Mouse (Mus musculus): ENCODE results near the gene Auts2. TPM values are rescaled to one million over a fixed set of nuclear protein-coding genes. Genes with fewer than 3 reads are reported as not detected.
A peak's percentile ranks its signal among the peaks of the same experiment; 100 is the strongest.

Auts2 gene
- polyA plus RNA-seq, 1 experiment = 39.0 TPM

DNA sequence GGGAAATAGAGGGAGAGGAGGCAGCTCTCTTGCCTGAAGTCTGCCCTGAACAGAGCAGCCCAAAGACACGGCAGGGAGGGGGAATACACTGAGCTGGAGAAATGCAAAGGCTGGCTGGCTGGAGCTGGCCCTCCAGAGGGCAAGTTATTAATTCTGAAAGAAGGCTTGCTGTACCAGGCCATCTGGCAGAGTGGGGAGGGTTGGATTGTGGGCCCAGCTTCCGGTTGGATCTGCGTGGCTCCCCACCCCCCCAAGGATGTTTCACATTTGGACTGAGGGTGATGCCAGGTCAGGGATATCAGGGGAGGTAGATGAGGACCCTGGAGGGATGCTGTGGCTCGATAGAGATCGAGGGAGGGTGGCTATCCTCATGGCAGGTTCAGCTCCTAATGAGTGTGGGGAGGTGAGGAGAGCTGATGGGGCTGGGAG, 968.0 kb downstream of the Auts2 start:
- peaks cover 9% of the 10 kb centered on the region for H3K4me1 ChIP-seq (ENCODE audit: control insufficient read depth, insufficient read depth, low read length)
- DNase-seq = peak in 1 of 2 experiments; percentile 25
- H3K27ac ChIP-seq (ENCODE audit: insufficient read depth, low read length) = no peak overlapping the region
- no peak overlapping the region for H3K4me3 ChIP-seq (replicated peaks; ENCODE audit: insufficient read depth, low read depth, low read length)
- WGBS = 45% methylated on average over 5 of the region's 5 CpGs
- TF ChIP-seq POLR2A (IDR thresholded peaks at IDR 0.05; ENCODE audit: borderline replicate concordance, insufficient read depth, low read length) = no peak
- TF ChIP-seq CTCF (IDR thresholded peaks at IDR 0.05; ENCODE audit: borderline replicate concordance, insufficient read depth, low read depth, low read length) = no peak
- H3K27me3 ChIP-seq (ENCODE audit: control insufficient read depth, insufficient read depth, low read length) = no peaks in the 10 kb centered on the region

DNA sequence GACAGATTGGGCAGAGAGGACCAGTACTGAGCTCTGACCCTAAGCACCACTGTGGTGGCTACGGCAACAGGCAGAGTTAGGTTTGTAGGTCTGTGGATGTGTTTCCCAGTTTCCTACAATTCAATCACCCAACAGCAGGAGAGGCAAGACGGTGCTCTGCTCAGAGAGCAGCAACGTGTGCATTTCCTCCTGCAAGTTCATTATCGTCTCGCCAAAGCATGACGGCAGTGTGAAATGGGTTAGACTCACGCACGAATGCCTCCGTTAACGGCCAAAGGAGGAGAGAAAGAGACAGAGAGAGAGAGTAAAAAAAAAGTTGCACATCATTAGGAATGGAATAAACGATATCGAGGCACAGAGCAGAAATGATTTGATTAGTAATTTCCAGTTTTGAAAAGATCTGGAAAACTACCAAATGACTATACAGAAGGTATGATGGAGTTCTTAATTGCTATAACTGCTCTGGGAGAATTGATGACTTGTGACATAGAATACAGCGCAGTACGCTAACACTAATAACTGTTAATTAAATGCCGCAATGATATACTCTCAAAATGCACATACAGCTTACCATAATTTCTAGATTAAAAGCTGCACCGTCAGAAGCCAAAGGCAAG, 968.6 kb downstream of the Auts2 start:
- H3K27me3 ChIP-seq (ENCODE audit: control insufficient read depth, insufficient read depth, low read length) = no peaks in the 10 kb centered on the region
- H3K4me3 ChIP-seq (replicated peaks; ENCODE audit: insufficient read depth, low read depth, low read length) = no peak overlapping the region
- no peak overlapping the region for H3K27ac ChIP-seq (ENCODE audit: insufficient read depth, low read length)
- TF ChIP-seq CTCF (IDR thresholded peaks at IDR 0.05; ENCODE audit: borderline replicate concordance, insufficient read depth, low read depth, low read length) (no peak), POLR2A (IDR thresholded peaks at IDR 0.05; ENCODE audit: borderline replicate concordance, insufficient read depth, low read length) (no peak)
- 73% methylated on average over 16 of the region's 16 CpGs for WGBS
- H3K4me1 ChIP-seq (ENCODE audit: control insufficient read depth, insufficient read depth, low read length) = peaks cover 9% of the 10 kb centered on the region
- DNase-seq = no peak

DNA sequence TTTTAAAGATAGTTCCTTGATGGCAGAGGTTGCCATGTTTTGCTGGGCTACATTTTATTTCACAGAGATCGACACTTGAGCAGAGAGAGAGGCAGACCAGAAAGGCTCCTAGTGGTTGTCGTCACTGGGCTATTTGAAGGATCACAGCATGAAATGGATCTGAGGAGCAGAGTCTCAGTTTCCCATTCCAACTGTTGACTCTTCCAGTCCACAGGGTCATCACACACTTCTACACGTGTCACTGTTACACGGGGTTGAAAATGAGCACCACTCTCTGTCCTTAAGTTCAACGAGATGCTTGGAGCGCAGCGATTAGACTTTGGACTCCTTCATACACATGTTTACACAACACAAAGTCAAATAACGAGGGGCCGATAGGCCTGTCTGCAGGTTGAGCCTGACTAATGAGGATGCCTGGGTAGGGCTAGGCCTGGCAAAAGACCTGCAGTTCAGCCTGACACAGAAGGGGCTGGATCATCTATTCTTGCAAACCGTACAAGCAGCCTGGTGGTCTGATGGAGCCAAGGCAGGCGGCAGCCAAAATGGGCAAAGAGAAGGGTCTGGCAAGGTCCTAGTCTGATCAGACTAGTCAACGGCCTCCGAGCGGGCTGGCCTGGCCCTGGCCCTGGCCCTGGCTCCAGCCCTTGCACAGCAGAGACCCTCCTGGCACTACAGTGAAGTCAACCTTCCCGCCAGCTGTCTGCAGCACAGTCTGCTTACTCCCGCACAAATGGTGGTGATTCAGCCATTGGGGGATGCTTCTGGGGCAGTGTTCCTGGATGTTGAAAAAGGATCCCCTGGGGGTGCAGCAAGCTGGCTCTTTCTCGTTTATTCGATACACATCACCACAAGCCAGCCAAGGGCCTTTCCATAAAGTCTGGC, 969.6 kb downstream of the Auts2 start:
- Histone ChIP-seq H3K4me3 (replicated peaks; ENCODE audit: insufficient read depth, low read depth, low read length) (no peak overlapping the region), H3K27me3 (ENCODE audit: control insufficient read depth, insufficient read depth, low read length) (no peaks in the 10 kb centered on the region), H3K4me1 (ENCODE audit: control insufficient read depth, insufficient read depth, low read length) (peaks cover 9% of the 10 kb centered on the region), H3K27ac (ENCODE audit: insufficient read depth, low read length) (no peak overlapping the region)
- TF ChIP-seq CTCF (IDR thresholded peaks at IDR 0.05; ENCODE audit: borderline replicate concordance, insufficient read depth, low read depth, low read length) (no peak), POLR2A (IDR thresholded peaks at IDR 0.05; ENCODE audit: borderline replicate concordance, insufficient read depth, low read length) (no peak)
- DNase-seq = peak in 1 of 2 experiments; percentile 23
- WGBS = 86% methylated on average over 18 of the region's 18 CpGs

DNA sequence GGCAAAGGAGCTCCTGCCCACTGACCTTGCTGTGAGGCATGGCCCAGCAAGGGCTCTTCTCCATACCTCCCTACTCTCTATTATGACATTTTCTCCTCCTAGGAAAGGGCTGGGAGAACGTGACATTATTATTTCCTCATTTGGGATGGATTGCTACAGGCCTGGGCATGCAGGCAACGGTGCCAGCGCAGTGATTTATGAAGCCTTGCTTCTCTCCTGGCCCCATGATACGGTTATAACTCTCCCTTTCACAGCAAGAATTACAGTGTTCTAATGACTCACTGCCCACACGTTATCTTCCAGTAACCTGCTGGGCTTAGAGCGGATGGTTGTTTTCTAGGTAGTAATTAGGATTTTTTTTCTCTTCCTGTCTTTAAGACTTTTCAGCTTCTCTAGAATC, 977.1 kb downstream of the Auts2 start:
- 49% methylated on average over 6 of the region's 6 CpGs for WGBS

DNA sequence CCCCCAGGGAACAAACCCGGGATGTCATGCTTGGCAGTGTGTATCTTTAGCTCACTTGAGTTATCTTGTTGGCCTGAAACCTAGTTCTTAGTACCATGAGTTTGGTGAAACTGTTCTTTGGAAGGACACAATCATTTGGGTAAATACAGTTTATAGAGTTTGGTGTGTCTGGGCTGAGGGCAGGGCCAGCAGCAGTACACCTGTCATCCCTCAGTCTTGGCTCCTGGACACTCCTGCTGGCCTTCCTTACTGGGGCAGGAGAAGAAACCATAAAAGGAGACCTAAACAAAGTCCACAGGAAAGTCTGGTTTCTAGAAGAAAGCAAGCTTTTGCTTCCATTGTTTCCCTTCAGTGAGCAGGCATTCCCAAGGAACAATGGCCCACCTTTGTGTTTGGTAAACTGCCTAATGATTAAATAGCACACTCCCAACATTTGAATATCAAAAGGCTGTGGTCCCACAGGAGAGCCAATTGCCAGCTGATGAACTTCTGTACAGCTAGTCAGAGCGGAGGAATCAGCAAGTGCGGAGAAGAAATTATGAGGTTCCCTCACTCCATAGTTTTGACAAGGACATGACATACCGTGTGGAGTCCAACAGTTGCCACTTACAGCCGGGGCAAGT, 979.4 kb downstream of the Auts2 start:
- H3K27ac ChIP-seq (ENCODE audit: insufficient read depth, low read length) = no peak overlapping the region
- DNase-seq = no peak
- TF ChIP-seq POLR2A (IDR thresholded peaks at IDR 0.05; ENCODE audit: borderline replicate concordance, insufficient read depth, low read length) (no peak), CTCF (IDR thresholded peaks at IDR 0.05; ENCODE audit: borderline replicate concordance, insufficient read depth, low read depth, low read length) (no peak)
- no peak overlapping the region for H3K4me3 ChIP-seq (replicated peaks; ENCODE audit: insufficient read depth, low read depth, low read length)
- H3K27me3 ChIP-seq (ENCODE audit: control insufficient read depth, insufficient read depth, low read length) = no peaks in the 10 kb centered on the region
- peaks cover 2% of the 10 kb centered on the region; the same call in 1 of the 2 replicates for H3K4me1 ChIP-seq (ENCODE audit: control insufficient read depth, insufficient read depth, low read length)
- 96% methylated on average over 5 of the region's 5 CpGs for WGBS

More for the DNA sequence above, 977.1 kb downstream of the Auts2 start:
- DNase-seq = peak in 1 of 2 experiments; percentile 15
- TF ChIP-seq POLR2A (IDR thresholded peaks at IDR 0.05; ENCODE audit: borderline replicate concordance, insufficient read depth, low read length) (no peak), CTCF (IDR thresholded peaks at IDR 0.05; ENCODE audit: borderline replicate concordance, insufficient read depth, low read depth, low read length) (no peak)
- Histone ChIP-seq H3K27me3 (ENCODE audit: control insufficient read depth, insufficient read depth, low read length) (no peaks in the 10 kb centered on the region), H3K4me1 (ENCODE audit: control insufficient read depth, insufficient read depth, low read length) (no peaks in the 10 kb centered on the region), H3K4me3 (replicated peaks; ENCODE audit: insufficient read depth, low read depth, low read length) (no peak overlapping the region), H3K27ac (ENCODE audit: insufficient read depth, low read length) (no peak overlapping the region)

DNA sequence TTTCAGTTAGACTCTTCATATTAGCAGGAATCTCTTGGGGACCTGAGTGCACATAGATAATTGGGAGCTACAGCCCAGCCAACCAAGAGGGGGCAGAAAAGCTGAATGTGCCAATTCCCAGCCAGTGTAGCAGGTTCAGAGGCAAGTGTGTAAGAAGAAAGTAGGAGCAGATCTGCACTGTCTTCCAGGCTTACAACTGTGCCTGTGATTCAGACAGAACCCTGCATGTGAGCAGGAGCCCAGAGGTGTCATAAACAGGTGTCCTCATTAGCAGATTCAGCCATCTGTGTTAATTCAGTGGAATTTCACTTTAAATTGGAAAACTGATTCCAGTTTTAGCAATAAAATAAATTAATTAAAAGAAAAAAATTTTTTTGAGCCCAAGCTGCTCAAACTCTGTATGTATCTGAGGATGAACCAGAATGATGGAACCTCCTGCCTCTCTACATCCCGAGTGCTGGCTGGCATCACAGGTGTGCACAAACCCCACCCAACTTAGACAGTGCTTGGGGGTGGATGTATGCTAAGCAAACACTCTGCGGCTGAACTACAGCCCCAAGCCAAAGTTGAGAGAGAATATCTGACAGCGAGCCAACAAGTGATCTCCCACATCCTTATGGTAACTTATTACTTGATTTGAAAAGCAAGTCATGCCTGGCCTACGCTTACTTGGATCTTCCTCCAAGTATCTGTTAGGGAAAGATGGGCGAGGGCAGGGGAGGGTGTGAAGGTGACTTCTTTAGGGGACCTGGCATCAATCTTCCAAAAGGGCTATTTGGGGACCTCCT, 982.2 kb downstream of the Auts2 start:
- Histone ChIP-seq H3K27ac (ENCODE audit: insufficient read depth, low read length) (no peak overlapping the region), H3K4me3 (replicated peaks; ENCODE audit: insufficient read depth, low read depth, low read length) (no peak overlapping the region), H3K27me3 (ENCODE audit: control insufficient read depth, insufficient read depth, low read length) (no peaks in the 10 kb centered on the region), H3K4me1 (ENCODE audit: control insufficient read depth, insufficient read depth, low read length) (peaks cover 8% of the 10 kb centered on the region)
- no peak for DNase-seq
- WGBS = 94% methylated on average over 5 of the region's 5 CpGs
- TF ChIP-seq POLR2A (IDR thresholded peaks at IDR 0.05; ENCODE audit: borderline replicate concordance, insufficient read depth, low read length) = no peak
- no peak for TF ChIP-seq CTCF (IDR thresholded peaks at IDR 0.05; ENCODE audit: borderline replicate concordance, insufficient read depth, low read depth, low read length)

Data from cerebellum, adult 2 months (tissue).